Mouse (Mus musculus): ENCODE measurements at regions not wholly inside any gene's neighbourhood (a gene's known extent, or its start where the extent isn't known, plus 50 kb on each side); places are given as distances from the start of the nearest gene placed in this dataset.

- DNase-seq (ENCODE audit: low read depth, low spot score): no peak
These were observed 234.2 kb downstream of the Il20rb start for GRCm38 (mm10) chr9:100252409-100252808.
